Mouse (Mus musculus): ENCODE measurements around the gene Shank2.

- TF ChIP-seq POLR2A (IDR thresholded peaks at IDR 0.05; ENCODE audit: borderline replicate concordance, control insufficient read depth, low read depth, low read length) (no peak), CTCF (IDR thresholded peaks at IDR 0.05; ENCODE audit: control insufficient read depth, insufficient read depth, low read length) (no peak)
Measured at GRCm38 (mm10) chr7:144078661-144079060, 76.9 kb downstream of the Shank2 start.

Data from bone marrow, adult 2 months (tissue).